Mouse (Mus musculus) gonadal fat pad, adult 2 months (tissue): ENCODE data around the gene Hnrnpm. TPM values are rescaled to one million over a fixed set of nuclear protein-coding genes. Genes with fewer than 3 reads are reported as not detected.
"Not testable (repeated sequence)": the region's sequence is repeated elsewhere in the genome, so short reads cannot be mapped to it uniquely, and the experiment has no call there.

ENCODE experiments used
- DNase-seq: peaks from one replicate; pipeline ENCODE4 v3.0.0-alpha.2; 2012; ENCODE audit warnings: low read depth
- polyA plus RNA-seq: library from polyadenylated mRNA; depleted of rRNA; stranded (reverse); fragments of >200 nt; gene quantifications from 2 replicates; pipeline ENCODE4 v1.2.3, GENCODE M21; 2012; rRNA removed

Gene Hnrnpm
- 57.0 and 61.5 TPM in 2 replicates for polyA plus RNA-seq

DNA sequence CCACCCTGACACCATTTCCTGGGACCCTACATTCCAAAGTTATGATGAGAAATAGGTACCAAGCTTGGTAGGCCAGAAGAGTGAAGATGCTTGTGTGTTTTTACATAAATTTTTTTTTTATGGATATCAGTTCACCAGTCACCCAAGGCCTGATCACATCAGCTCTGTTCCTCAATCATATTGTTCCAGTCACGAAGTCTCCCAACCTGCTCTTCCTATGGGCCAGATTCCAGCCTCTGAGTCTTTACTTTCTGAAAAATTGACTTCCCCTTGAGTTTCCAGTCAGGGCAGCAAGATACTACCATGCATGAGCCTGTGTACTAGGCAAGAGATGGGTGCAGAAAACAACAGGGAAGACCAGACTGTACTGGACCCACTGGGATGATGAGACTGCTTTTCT, at the start of gene Hnrnpm:
Gene Hnrnpm, minus strand, starts transcription at position 101 of the 400 bp plus-strand sequence.
- DNase-seq = no peak

DNA sequence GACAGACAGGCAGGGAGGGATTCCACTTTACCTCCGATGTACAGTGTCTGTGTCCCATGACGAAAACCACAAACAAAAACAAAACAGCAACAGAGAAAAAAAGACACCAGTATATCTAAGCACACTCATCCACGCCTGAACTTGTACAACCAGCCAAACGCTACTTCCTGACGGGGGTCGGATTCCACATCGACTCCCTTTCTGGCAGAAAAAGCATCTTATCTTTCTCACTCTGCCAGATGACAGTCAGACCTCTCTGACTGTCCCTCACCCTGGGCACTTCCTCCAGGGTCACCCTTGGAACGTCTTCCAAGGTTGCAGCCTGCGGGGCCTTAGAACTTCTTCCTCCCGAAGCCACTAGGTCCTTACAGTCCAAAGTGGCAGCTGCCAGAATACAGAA, 46.9 kb upstream of the Hnrnpm start:
- DNase-seq = not testable (repeated sequence)

DNA sequence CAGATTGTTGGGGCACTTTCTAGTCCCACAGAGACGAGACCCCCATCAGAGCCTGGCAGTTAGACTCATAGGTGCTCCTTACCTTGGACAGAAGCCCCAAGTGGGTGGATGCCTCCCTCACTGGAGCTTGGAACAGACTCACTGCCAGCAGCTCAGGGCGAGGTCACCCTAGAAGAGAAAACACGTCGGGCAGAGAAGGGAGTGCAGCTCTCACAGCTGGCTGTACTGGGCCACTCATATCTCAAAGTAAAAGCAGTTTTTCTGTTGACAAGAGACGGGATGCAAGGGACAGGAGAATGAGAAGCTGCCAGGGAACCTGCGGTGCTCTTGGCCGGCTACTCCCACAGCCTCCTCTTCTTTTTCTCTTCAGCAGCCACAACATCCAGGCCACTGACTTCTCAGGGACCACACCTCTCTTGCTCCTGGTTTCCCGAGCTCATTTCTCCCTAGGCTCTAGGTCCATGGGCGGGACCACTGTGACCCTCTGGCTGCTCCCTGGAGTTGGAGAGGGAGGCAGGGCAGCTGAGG, 46.0 kb upstream of the Hnrnpm start:
- not testable (repeated sequence) for DNase-seq

DNA sequence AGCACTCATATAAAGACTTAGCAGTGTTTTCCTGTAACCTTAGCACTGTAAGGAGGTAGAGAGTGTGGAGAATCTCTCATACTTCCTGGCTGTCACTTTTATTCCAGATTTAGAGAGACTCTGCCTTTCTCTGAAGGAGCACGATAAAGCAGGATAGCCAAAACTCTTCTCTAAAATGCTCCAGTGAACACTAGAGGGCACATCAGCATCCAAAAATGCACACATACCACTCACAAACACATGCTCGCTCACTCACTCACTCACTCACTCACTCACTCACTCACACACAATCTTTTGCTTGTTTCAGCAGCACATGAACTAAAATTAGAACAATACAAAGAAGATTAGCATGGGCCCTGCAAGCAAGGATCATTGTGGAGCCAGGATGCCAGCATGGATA, 42.6 kb upstream of the Hnrnpm start:
- DNase-seq = no peak

DNA sequence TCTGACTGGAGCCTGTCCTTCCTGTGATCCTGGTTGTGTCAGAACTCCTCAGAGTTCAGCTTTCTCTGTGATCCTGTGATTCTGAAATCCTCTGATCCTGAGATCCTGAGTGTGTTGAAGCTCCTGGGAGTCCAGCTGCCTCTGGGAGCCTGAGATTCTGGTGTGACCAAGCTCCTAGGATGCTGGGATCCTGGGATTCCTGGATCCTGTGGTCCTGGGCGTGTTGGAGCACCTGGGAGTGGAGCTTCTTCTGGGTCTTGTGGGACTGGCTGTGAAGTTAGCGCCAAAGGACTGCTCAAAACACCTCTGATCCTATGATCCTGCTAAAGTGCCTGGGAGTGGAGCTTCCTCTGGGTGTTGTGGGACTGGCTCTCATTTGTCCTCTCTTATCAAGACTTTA, 41.7 kb upstream of the Hnrnpm start:
- DNase-seq = no peak

DNA sequence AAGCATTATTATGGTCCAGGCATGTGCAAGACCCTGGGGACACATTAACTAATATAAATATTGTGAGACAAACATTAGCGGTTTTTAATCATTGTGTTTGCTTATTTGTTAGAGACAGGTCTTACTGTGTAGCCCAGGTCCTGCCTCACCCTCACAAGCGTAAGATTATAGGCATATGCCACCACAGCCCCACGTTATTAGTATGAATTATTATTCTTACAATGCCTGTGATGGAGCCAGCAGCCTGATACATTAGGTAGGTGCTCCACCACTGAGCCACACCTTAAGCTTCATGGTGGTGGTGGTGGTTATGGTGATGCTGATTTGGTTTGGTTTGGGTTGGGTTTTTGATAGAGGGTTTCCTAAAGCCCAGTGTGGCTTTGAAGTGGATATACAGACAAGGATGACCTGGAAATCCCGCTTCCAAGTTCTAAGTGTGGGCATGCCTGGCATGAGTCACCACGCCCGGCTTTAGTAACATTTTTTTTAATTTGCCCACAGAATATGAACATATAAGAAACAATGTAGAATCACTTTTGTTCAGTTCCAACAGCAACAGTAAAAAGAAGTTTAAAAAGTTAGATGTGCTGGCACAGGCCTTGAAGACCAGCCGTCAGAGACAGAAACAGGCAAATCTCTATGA, 33.2 kb upstream of the Hnrnpm start:
- no peak for DNase-seq

DNA sequence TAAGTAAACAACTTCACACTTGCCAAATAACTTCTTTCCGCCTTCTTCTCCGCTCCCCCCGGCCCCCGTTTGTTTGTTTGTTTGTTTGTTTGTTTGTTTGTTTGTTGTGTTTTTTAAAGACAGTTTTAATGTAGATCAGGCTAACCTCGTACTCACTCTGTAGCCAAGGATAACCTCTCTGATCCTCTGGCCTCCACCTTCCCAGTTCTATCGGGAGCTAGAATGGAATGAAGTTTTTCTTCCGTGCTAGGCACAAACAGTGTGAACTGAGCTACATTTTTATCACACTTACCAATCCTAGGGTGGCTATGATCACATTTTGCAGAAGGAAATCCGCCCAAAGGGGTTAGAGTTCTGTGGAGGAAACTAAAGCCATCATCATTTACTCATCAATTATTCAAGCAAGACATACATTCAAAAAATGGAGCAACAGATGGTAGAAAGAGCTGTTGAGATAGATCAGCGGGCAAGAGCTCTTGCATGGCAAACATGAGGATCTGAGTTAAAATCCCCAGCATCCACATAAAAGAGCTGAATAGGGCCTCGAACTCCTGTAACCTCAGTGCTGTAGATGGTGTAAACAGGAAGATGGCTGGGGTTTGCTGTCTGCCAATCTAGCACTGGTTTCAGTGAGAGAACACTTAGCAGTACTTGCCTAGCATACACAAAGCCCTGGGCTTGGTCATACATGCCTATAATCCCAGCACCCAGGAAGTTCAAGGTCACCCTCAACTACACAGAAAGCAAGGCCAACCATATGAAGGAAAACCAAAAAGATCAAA, 32.5 kb upstream of the Hnrnpm start:
- DNase-seq = no peak

DNA sequence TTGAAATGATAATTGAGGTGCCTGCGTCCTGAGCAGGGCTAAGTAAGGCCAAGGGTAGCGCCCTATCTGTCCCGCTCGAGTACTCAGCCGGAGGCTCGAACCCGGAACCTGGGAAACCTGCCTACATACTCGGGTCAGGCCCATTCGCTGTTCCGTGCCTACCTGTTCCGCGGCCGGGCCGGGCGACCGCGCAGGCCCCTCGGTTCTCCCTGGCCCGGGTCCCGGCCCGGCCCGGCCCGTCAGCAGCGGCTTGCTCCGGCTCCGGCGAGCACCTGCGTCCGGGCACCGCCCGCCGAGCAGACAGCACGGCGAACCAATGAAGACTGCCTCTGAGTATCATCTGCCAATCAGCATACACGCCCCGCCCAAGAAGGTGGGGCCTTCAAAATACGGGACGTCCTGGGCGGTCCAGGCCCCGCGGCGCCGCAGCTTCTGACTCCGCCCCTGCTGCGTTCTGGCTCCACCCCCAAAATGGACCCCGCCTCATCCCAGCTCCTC, 31.8 kb upstream of the Hnrnpm start, which contains the start of gene March2:
Gene March2, minus strand, starts transcription at position 287 of the 498 bp plus-strand sequence.
- DNase-seq = peak; percentile 64

DNA sequence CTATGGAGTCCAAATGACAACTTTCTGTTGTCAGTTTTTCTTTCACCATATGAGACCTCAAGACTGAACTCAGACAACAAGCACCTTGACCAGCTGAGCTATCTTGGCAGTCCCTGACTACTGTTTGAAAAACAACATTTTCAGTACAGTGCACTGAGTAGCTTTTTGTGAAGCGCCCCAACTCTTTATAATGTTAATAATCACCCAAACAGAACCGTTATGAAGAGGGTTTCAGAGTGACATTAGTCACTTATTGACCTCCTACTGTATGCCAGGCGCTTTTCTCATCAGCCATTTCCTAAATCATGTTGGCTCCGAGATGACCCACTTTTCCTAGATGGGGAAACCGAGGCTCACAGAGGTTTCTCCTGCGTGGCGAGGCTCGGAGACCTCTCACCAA, 31.3 kb upstream of the Hnrnpm start:
- no peak for DNase-seq

DNA sequence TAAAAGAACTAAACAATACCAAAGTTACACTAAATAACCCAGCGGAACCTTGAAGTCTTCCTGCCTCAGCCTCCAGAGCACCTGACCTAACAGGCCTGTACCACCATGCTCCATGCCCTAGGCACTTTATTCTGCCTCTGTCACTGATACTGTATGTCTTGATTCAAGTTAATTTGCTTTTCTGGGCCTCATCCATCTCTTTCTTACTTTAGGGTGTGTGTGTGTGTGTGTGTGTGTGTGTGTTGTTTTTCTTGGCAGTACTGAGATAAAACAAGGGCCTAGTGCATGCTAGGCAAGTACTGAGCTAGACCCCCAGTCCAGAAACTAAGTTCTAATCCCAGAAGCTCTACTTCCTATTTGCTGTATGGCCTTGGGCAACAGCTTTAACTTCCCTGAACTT, 30.6 kb upstream of the Hnrnpm start:
- DNase-seq = no peak

DNA sequence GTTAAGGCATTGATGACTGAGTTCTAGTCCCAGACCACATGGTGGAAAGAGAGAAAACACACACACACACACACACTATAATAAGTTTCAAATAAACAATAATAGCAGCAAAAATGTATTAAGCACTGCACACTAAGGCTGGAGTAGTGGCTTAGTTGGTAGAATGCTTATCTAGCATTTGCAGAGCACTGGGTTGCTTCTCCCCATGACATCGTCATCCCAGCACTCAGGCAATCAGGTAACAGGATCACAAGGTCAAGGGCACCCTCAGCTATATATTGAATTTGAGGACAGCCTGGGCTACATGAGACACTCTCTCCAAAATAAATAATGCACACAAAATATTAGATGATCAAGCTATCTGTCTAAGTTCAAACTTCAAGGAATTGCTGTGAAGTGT, 28.1 kb upstream of the Hnrnpm start:
- DNase-seq = no peak

DNA sequence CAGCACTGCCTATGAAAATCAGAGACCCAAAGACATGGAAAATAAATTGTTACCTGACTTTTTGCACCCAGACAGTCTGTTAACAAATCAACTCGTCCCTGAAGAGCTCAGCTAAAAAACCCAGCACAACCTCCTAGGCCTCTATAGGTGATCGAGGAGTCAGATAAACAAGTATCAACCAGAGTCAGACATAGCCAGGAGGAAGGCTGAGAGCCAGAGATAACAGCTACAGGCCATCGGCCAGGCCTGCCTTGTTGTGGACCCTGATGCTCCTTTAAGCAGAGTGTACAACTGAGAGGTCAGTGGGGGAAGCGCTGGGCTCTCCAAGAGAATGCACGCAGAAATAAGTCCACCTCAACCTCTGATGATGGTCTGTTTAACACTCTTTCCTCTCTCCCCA, 26.6 kb upstream of the Hnrnpm start:
- DNase-seq = no peak

DNA sequence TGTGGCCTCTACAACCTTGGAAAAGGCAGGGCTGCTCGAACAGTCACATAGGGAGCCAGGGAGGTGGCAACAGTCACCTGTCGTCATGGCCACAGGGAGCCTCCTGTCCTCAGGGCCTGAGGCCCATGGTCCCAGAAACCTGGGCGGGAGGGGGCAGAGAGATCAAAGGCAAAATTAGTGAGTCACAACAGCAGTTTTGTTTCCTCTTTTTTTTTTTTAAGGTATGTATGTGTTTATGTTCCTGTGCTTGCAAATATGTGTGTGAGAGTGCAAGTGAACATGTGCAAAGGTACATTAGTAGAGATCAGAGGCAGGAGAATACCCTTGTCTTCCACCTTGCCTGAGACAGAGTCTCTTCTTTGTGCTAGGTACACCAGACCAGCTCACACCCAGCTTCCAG, 23.2 kb upstream of the Hnrnpm start:
- no peak for DNase-seq

DNA sequence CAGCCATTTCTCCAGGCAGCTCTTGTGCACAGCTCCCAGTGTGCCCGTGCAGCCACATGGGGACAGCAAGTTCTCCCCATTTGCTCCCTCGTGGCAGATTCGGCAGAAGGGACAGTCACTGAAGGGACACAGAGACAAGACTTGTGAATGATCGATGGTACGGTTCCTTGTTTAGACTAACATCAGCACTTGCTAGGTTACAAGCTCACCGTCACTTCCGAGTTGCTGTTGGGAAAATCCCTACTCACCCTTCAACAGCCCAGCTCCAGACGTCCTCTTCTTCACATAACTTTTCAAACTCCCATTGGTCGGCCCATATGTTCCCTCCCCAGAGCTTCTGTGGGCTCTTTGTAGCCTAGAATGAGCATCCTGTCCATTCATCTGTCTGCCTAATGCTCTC, 16.4 kb upstream of the Hnrnpm start:
- DNase-seq = no peak

DNA sequence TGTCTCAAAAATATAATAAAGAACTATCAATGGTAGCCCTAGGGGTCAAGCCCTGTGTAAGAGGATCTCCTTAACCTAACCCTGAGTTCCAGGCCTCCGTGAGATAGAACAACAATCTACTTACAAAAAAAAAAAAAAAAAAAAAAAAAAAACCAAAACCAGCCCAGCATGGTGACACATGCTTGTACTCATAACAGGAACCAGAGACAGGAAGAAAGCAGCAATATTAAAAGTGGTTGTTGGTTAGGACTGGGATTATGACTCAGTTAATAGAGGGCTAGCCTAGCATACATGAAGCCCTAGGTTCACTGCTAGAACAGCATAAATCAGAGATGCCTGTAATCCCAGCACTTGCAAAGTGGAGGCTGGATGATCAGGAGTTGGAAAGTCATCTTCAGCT, 15.5 kb upstream of the Hnrnpm start:
- no peak for DNase-seq

DNA sequence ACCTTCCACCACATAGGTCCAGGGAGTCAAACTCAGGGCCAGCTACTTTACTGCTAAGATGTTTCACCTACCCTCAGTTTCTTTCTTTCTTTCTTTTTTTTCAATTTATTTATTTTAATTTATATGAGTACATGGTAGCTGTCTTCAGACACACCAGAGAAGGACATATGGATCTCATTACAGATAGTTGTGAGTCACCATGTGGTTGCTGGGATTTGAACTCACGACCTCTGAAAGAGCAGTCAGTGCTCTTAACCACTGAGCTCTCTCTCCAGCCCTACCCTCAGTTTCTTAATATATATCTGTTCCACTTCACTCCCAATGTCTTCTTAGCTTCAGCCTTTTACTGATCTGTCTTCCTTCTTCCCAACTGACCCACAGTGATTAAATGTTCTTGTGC, 8.8 kb upstream of the Hnrnpm start:
- DNase-seq = no peak

DNA sequence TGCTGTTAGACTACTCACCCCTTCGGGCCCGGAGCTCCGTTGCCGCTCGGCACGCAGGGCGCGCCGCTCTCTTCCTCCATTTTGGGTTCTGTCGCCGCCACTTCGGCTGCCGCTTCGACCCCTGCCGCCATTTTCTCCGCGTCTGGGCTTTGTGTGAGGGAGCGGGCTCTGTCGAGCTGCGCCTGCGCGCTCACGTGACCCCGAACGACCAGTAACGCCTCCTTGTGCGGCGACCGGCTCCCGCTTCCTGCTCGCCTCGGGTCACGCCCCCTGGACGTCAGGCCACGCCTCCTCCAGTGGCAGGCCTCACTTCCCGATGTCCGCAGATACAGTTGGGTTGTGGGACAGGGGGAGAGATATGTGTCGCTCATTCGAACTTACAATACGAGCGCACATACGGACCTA, 1.4 kb downstream of the Hnrnpm start:
- DNase-seq = no peak

DNA sequence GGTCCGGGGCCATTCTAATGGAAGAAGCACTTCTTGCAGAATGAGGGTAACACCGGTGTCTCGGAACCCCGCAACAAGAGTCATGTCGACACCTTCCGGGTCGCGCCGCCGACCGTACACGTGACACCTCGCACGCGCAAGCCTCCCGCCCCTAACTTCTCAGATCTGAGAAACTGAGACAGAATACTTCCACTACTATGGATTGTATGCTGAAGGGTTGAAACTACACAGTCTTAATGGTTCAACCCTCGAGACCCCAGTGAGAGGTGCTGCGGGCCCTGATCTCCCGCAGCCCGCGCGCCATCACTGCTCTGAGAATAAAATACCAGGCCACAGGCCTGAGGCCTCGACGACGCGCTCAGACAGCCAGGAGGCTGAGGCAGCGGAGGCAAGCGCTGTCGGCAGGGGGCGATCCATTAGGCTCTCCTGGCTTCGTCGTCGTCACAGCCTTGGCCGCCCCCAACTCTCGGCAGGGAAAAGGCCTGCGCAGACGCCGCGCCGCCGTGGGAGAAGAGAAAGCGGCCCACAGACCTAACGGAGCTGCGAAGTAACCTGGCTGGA, 1.9 kb downstream of the Hnrnpm start:
- no peak for DNase-seq

DNA sequence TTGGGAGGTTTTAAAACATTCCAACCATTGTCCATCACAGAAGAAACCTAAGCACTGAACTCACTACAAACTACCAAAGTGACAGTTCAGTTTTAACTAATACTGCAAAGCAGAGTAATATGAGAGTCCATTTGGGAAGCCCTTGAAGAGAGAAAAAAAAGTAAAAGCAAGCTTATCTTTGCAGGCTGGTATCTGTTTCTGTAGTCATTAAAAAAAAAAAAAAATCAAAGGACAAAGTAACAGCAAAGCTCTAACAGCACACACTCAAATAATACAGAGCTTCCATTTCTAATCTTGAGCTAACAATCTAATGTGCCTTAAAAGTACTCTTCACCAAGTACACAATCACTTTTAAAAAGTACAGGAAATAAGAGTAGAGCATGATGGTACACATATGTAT, 4.9 kb downstream of the Hnrnpm start:
- DNase-seq = no peak

DNA sequence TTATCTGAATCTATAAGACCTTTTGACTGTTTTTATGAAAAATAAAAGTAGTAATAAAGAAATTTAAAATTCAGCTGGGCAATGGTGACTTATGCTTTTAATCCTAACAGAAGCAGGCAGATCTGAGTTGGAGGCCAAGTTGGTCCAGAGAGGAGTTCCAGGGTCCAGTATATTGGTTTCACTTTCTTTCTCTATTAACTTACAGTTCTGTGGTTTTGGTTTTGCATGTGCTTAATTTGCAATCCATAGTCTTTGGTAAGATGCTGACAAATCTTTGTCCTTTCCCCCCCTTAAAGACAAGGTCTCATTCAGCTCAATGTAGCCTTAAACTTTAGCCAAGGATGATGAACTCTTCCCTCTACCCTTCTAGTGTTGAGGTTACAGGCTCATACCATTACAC, 7.9 kb downstream of the Hnrnpm start:
- DNase-seq = no peak

DNA sequence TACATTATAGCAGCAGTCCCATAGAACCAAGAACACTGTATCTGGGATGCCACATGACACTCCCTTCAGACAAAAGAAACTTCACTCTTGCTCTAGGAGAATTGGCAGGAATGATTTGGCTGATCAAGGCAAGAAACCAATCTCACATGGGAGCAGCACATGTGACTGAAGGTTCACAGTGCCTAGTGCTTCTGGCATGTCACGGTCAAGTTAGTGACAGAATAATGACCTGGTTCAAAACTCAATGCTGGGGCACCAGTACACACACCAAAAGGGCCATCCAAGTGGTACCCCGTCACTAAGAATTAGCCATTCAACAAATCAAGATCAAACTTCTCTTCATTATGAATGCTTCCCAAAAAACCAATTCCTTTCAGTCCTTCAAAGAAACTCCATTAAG, 10.6 kb downstream of the Hnrnpm start:
- DNase-seq = no peak

DNA sequence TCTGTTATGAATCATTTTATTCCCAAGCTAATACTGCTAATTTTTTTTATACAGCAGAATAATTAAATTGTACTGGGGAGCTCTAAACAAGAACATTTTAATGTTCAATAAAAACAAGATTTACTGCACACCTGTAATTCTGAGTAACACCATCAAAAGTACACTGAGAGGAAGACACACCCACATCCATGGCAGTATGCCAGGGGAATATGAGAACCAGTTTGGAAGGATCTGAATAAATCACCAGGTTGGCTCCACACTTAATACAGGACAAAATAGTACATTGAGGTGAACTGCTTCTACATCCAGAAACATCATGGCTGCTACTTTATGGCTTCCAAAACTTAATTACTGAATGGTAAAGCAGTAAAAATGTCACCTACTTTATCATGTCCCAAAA, 11.2 kb downstream of the Hnrnpm start:
- peak; percentile 69 for DNase-seq

DNA sequence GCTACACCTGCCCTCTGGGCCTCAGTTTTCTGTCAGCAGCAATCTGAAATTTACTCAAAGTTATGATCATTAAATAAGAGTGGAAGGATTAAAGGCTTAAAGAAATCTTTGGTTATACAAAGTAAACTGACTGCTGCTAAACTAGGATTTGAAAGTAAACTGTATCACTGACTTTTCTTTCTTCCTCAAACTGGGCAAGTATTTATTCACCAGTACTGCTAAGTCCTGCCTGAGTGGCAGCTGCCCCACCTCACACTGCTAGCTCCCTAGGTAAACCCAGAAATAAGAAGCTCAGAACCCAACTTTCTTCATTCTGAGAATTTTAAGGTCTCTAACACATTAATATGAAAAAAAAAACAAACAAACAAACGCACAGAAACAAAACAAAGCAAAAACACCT, 12.8 kb downstream of the Hnrnpm start:
- DNase-seq = no peak
